Mouse (Mus musculus) erythroblast, embryonic 14.5 days (primary cell): ENCODE data around the gene Rcor1. TPM values are rescaled to one million over a fixed set of nuclear protein-coding genes. Genes with fewer than 3 reads are reported as not detected.

Source experiments
- H3K27me3 ChIP-seq: 2 replicates; pipeline ENCODE4 v1.6.1; 2012; ENCODE audit warnings: inconsistent platforms; ENCODE audit not compliant: control insufficient read depth
- H3K36me3 ChIP-seq: 2 replicates; pipeline ENCODE4 v1.6.1; 2012; ENCODE audit warnings: mild to moderate bottlenecking, inconsistent platforms; ENCODE audit not compliant: control insufficient read depth
- H3K4me1 ChIP-seq: 2 replicates; pipeline ENCODE4 v1.6.1; 2012; ENCODE audit warnings: inconsistent platforms; ENCODE audit not compliant: control insufficient read depth
- H3K4me3 ChIP-seq: replicated peaks from 2 replicates; pipeline ENCODE3; 2012; ENCODE audit warnings: moderate library complexity, mild to moderate bottlenecking, inconsistent platforms
- H3K9me3 ChIP-seq: 2 replicates; pipeline ENCODE4 v1.6.1; 2012; ENCODE audit warnings: low read length, inconsistent platforms, mixed read lengths; ENCODE audit not compliant: control insufficient read depth
- GATA1 ChIP-seq: IDR thresholded peaks from 2 replicates; pipeline ENCODE4 v1.6.1; 2012; ENCODE audit warnings: low read length, inconsistent platforms, mixed read lengths
- TAL1 ChIP-seq: IDR thresholded peaks from 3 replicates; pipeline ENCODE4 v1.6.1; 2012; ENCODE audit warnings: low read length, inconsistent platforms, mixed read lengths
- polyA plus RNA-seq: library from polyadenylated mRNA; stranded (reverse); fragments of >175 nt; gene quantifications from 2 replicates; pipeline ENCODE4 v1.2.3, GENCODE M21; 2012

Rcor1 gene
- polyA plus RNA-seq, 1 experiment: 0.44 TPM

GRCm38 (mm10) chr12:111076385-111076965 lies 37.3 kb downstream of the Rcor1 start:
- peaks cover 9% of the 10 kb centered on the region for H3K4me1 ChIP-seq
- no peak for TF ChIP-seq GATA1
- TF ChIP-seq TAL1: no peak
- no peak overlapping the region for H3K4me3 ChIP-seq
- peaks cover 16% of the 10 kb centered on the region for H3K36me3 ChIP-seq
- H3K27me3 ChIP-seq: no peaks in the 10 kb centered on the region
- no peaks in the 10 kb centered on the region for H3K9me3 ChIP-seq

- peaks cover 45% of the 10 kb centered on the region for H3K36me3 ChIP-seq
- no peak overlapping the region for H3K4me3 ChIP-seq
- TF ChIP-seq TAL1 (no peak), GATA1 (no peak)
- H3K4me1 ChIP-seq: peaks cover 8% of the 10 kb centered on the region
- H3K27me3 ChIP-seq: no peaks in the 10 kb centered on the region
- H3K9me3 ChIP-seq: no peaks in the 10 kb centered on the region
Observed at GRCm38 (mm10) chr12:111085579-111085978, 46.4 kb downstream of the Rcor1 start.

DNA sequence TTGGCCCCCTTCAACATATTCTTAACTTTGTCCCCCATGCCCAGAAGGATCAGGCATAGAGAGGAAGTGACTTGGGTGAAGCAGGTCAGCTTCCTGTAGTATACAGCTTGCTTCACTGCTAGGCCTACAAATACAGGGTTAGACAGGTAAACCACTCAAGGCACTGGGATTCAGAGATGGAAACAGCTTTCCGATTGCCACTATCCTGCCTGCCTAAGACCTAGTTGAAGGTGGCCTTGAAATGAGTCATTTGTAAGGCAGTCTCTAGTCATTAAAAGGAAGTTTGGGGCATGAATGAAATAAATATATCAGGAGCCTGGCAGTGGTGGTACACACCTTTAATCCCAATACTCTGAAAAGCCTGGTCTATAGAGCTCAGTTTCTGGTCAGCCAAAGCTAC lies 47.9 kb downstream of the Rcor1 start:
- no peaks in the 10 kb centered on the region for H3K27me3 ChIP-seq
- no peaks in the 10 kb centered on the region for H3K9me3 ChIP-seq
- TF ChIP-seq GATA1 (no peak), TAL1 (no peak)
- H3K4me1 ChIP-seq: peaks cover 10% of the 10 kb centered on the region
- peaks cover 51% of the 10 kb centered on the region for H3K36me3 ChIP-seq
- no peak overlapping the region for H3K4me3 ChIP-seq

- Histone ChIP-seq H3K4me1 (peaks cover 15% of the 10 kb centered on the region), H3K4me3 (no peak overlapping the region), H3K36me3 (peaks cover 46% of the 10 kb centered on the region), H3K9me3 (no peaks in the 10 kb centered on the region), H3K27me3 (no peaks in the 10 kb centered on the region)
- no peak for TF ChIP-seq GATA1
- no peak for TF ChIP-seq TAL1
Observed at GRCm38 (mm10) chr12:111088186-111088585, 49.0 kb downstream of the Rcor1 start.

GRCm38 (mm10) chr12:111088731-111089141 lies 49.6 kb downstream of the Rcor1 start:
- TF ChIP-seq TAL1: no peak
- no peak for TF ChIP-seq GATA1
- peaks cover 46% of the 10 kb centered on the region for H3K36me3 ChIP-seq
- H3K4me1 ChIP-seq: peaks cover 20% of the 10 kb centered on the region
- no peak overlapping the region for H3K4me3 ChIP-seq
- H3K9me3 ChIP-seq: no peaks in the 10 kb centered on the region
- H3K27me3 ChIP-seq: no peaks in the 10 kb centered on the region

DNA sequence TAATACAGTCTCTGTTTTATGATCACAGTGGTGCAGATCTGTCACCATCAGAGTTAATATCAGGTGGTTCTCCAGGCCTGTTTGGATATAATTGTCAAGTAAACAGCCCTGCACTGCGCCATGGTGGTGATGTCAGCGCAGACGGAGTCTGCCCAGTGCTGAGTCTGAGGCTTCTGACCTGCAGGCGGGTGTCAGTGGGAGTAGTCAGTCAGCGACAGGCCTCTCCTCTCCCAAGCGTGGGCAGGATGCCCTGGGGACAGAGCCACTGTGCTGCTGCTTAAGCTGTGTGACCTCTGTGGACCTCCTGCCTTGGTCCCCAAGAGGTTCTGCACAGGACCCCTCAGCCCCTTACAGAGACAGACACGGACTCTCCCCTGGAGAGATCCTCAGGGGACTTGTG lies 50.0 kb downstream of the Rcor1 start:
- Histone ChIP-seq H3K4me1 (peaks cover 24% of the 10 kb centered on the region), H3K36me3 (peaks cover 50% of the 10 kb centered on the region)
- TF ChIP-seq TAL1: no peak
- no peak for TF ChIP-seq GATA1

DNA sequence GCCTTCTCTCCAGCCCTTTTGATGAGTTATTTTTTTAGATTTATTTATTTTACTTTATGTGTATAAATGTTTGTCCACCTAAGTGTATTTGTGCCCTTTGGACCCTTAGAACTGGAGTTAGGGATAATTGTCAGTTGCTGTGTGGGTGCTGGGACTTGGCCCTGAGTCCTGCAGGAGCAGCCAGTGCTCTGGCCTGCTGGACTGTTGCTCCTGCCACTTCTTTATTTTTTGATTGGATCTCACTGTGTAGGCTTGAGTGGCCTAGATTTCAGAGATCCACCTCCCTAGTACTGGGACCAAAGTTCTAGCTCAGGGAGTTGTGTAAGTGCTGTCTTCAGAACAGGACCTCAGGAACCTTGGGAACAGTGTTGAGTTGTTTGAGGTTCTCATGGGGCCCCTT lies 51.6 kb downstream of the Rcor1 start:
- H3K4me1 ChIP-seq: peaks cover 24% of the 10 kb centered on the region
- no peak for TF ChIP-seq GATA1
- peaks cover 49% of the 10 kb centered on the region for H3K36me3 ChIP-seq
- H3K9me3 ChIP-seq: no peaks in the 10 kb centered on the region
- no peak overlapping the region for H3K4me3 ChIP-seq
- no peaks in the 10 kb centered on the region for H3K27me3 ChIP-seq

More for the DNA sequence above, 50.0 kb downstream of the Rcor1 start:
- Histone ChIP-seq H3K9me3 (no peaks in the 10 kb centered on the region), H3K4me3 (no peak overlapping the region), H3K27me3 (no peaks in the 10 kb centered on the region)

DNA sequence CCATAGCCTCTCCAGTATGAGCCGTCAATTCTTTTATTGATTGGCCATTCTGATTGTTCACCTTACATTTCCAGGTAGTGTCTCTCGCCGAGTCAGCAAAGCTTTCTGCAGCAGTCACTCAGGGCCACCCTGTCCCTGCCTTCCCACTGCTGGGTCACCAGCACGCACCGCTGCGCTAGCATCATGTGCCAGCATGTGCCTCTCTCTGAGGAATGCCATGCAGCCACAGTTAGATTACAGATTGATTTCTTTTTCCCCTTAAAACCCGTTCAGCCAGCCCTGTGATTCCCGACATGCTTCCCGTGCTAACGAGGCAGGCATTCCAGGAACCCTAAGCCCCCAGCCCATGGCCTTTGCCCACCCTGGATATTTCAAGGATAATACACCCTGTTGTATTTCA lies 52.8 kb downstream of the Rcor1 start:
- no peaks in the 10 kb centered on the region for H3K27me3 ChIP-seq
- H3K4me1 ChIP-seq: peaks cover 24% of the 10 kb centered on the region
- H3K36me3 ChIP-seq: peaks cover 55% of the 10 kb centered on the region
- H3K9me3 ChIP-seq: no peaks in the 10 kb centered on the region
- no peak overlapping the region for H3K4me3 ChIP-seq
- TF ChIP-seq TAL1 (no peak), GATA1 (no peak)

DNA sequence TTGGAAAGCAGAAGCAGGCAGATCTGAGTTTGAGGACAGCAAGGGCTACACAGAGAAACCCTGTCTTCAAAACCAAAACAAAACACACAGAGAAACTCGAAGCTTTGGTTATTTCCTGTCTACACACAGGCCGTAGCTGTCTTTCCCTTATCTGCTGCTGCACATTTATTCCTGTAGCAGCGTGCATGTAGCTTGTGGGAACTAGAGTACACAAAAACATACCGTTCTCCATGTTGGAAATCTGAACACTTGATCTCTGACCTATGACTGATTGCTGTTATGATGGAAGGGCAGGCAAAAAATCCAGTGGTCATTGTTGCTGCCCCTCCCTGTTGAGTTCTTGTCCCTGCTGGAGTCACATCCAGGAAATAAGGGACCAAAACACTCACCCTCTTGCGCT lies 54.9 kb downstream of the Rcor1 start:
- Histone ChIP-seq H3K9me3 (no peaks in the 10 kb centered on the region), H3K36me3 (peaks cover 64% of the 10 kb centered on the region), H3K4me3 (no peak overlapping the region), H3K4me1 (peaks cover 19% of the 10 kb centered on the region), H3K27me3 (no peaks in the 10 kb centered on the region)
- TF ChIP-seq TAL1 (no peak), GATA1 (no peak)

DNA sequence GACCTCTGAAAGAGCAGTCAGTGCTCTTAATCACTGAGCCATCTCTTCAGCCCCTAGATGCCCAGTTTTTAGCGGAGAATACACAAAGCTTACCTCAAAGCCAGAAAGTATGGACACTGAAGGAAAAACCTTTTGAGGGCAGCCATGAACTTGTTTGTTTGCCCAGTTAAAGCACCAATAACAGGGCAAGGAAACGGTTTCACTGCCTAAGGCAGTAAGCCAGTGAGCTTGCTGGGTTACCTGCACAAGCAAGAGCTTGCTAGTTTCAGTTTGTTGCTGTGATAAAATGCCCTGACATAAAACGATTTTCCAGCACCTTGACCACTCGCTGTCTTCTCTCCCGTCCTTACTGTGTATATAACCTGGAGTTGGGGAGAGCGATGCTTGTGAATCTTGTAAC lies 55.9 kb downstream of the Rcor1 start:
- Histone ChIP-seq H3K27me3 (no peaks in the 10 kb centered on the region), H3K4me3 (no peak overlapping the region), H3K4me1 (peaks cover 17% of the 10 kb centered on the region), H3K36me3 (peaks cover 64% of the 10 kb centered on the region), H3K9me3 (no peaks in the 10 kb centered on the region)
- no peak for TF ChIP-seq TAL1
- TF ChIP-seq GATA1: no peak
